Mouse (Mus musculus): ENCODE measurements around the gene Dio1. TPM values are rescaled to one million over a fixed set of nuclear protein-coding genes. Genes with fewer than 3 reads are reported as not detected.

The Dio1 gene
- polyA plus RNA-seq, 1 experiment, result 0.40 TPM

GRCm38 (mm10) chr4:107302832-107303231, 4.1 kb downstream of the Dio1 start:
- 56% methylated on average over 4 of the region's 4 CpGs for WGBS
- TF ChIP-seq POLR2A (IDR thresholded peaks at IDR 0.05; ENCODE audit: borderline replicate concordance, extremely low read depth, low read depth, low read length) (no peak), CTCF (IDR thresholded peaks at IDR 0.05; ENCODE audit: insufficient read depth, low read length) (no peak)
- H3K4me3 ChIP-seq (replicated peaks; ENCODE audit: extremely low read depth, low read depth, low read length), result no peak overlapping the region
- no peak for DNase-seq
- no peaks in the 10 kb centered on the region for H3K4me1 ChIP-seq (ENCODE audit: control insufficient read depth, insufficient read depth, low read length)

DNA sequence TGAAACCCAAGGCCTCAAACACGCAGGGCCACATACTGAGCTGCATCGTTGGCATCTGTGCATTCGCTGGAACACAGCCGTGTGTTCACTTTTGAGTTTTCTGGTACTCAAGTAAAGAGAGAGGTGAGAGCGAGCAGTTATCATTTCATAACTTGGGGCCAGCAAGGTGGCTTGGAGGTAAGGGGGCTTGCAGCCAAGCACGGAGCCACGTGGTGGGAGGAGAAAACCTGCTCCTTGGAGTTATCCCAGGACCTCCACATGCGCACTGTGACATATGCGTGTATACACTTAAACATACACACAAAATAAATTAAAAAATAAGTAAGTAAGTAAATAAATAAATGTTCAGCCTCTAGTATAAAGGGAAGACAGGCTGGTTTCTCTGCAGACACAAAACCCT, 4.7 kb downstream of the Dio1 start:
- Histone ChIP-seq H3K4me1 (ENCODE audit: control insufficient read depth, insufficient read depth, low read length) (no peaks in the 10 kb centered on the region), H3K4me3 (replicated peaks; ENCODE audit: extremely low read depth, low read depth, low read length) (no peak overlapping the region)
- WGBS, result 79% methylated on average over 9 of the region's 9 CpGs
- TF ChIP-seq POLR2A (IDR thresholded peaks at IDR 0.05; ENCODE audit: borderline replicate concordance, extremely low read depth, low read depth, low read length) (no peak), CTCF (IDR thresholded peaks at IDR 0.05; ENCODE audit: insufficient read depth, low read length) (no peak)
- DNase-seq, result no peak

DNA sequence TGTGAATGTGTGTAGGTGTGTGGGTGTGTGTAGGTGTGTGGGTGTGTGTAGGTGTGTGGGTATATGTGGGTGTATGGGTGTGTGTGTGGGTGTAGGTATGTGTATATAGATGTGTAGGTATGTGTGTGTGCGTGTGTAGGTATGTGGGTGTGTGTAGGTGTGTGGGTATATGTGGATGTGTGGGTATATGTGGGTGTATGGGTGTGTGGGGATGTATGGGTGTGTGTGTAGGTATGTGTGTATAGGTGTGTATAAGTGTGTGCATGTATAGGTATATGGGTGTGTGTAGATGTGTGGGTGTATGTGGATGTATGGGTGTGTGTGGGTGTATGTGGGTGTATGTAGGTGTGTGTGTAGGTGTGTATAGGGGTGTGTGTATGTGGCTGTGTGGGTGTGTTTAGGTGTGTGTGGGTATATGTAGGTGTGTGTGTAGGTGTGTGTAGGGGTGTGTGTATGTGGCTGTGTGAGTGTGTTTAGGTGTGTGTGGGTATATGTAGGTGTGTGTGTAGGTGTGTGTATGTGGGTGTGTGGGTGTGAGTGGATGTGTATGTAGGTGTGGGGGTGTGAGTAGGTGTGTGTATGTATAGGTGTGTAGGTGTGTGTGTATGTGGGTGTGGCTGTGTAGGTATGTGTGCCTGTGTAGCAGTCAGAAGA, 5.9 kb downstream of the Dio1 start:
- no peak for DNase-seq
- TF ChIP-seq POLR2A (IDR thresholded peaks at IDR 0.05; ENCODE audit: borderline replicate concordance, extremely low read depth, low read depth, low read length) (no peak), CTCF (IDR thresholded peaks at IDR 0.05; ENCODE audit: insufficient read depth, low read length) (no peak)
- WGBS, result 97% methylated on average over 1 of the region's 1 CpGs

DNA sequence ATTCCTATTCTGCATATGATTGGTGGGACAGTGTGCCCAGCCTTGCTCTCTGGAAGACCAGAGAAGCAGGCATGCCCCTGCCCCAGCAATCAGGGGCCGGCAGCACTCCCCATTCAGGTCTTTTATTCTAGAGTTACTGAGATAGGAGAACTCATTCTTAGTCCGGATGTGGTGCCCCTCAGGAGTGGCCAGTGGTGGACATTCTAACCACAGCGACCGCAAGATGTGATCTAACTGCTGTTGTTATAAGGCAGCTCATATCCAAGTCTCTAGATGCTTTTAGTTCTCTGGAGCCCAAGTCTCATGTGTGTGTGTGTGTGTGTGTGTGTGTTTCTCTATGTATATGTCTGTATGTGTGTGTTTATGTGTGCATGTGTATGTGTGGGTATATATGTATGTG, 6.6 kb downstream of the Dio1 start:
- DNase-seq, result no peak
- WGBS, result 86% methylated on average over 4 of the region's 4 CpGs
- H3K4me1 ChIP-seq (ENCODE audit: control insufficient read depth, insufficient read depth, low read length), result no peaks in the 10 kb centered on the region

More for the DNA sequence above, 5.9 kb downstream of the Dio1 start:
- Histone ChIP-seq H3K4me1 (ENCODE audit: control insufficient read depth, insufficient read depth, low read length) (no peaks in the 10 kb centered on the region), H3K4me3 (replicated peaks; ENCODE audit: extremely low read depth, low read depth, low read length) (no peak overlapping the region)

DNA sequence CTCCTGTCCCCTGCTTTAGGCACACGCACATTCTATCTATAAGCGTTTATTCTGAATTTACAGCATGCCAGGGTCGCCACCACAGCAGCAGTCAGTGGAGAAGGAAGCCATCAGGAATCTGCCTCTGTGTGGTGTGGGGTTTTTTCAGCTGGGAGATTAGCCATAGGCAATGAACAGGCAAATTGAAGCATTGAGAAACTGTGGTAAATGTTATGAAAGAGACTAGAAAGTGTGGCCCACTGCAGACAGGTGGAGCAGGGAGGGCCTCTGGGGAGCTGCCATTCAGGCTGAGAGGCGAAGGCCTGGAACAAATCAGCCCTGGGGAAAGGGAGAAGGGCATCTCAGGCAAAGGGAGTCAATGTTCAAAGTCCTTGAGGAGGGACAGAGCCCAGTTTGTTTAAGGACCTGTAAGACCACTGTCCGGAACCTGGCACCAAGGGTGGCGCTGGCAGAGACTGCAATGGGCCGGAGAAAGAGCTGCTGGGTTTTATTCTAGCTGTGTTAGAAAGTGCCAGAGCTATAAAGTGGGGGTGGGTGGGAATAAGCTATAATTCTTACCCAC, 7.1 kb downstream of the Dio1 start:
- Histone ChIP-seq H3K4me1 (ENCODE audit: control insufficient read depth, insufficient read depth, low read length) (no peaks in the 10 kb centered on the region), H3K4me3 (replicated peaks; ENCODE audit: extremely low read depth, low read depth, low read length) (no peak overlapping the region)
- TF ChIP-seq POLR2A (IDR thresholded peaks at IDR 0.05; ENCODE audit: borderline replicate concordance, extremely low read depth, low read depth, low read length) (no peak), CTCF (IDR thresholded peaks at IDR 0.05; ENCODE audit: insufficient read depth, low read length) (no peak)
- DNase-seq, result no peak
- WGBS, result 86% methylated on average over 7 of the region's 7 CpGs

More for the DNA sequence above, 6.6 kb downstream of the Dio1 start:
- H3K4me3 ChIP-seq (replicated peaks; ENCODE audit: extremely low read depth, low read depth, low read length), result no peak overlapping the region
- no peak for TF ChIP-seq POLR2A (IDR thresholded peaks at IDR 0.05; ENCODE audit: borderline replicate concordance, extremely low read depth, low read depth, low read length)
- TF ChIP-seq CTCF (IDR thresholded peaks at IDR 0.05; ENCODE audit: insufficient read depth, low read length), result no peak

DNA sequence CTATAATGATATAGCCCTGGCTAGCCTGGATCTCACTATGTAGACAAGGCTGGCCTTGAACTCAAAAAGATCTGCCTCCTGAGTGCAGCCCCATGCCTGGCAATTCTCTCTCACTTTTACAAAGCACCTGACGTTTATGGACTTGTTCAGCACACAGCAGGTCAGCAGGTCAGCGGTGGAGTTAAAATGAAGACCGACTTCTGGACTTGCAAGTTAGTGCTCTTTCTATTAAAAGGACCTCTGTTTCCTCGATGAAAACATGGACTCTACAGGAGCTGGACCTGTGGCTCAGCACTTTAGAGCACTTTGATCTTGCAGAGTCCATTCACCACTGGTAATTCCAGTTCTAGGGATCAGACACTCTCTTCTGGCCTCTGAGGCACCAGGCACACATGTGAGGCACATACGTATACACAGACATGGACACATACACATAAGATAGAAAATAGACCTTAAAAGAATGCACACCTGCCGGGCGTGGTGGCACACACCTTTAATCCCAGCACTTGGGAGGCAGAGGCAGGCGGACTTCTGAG, 8.8 kb downstream of the Dio1 start:
- 79% methylated on average over 8 of the region's 8 CpGs for WGBS
- no peaks in the 10 kb centered on the region for H3K4me1 ChIP-seq (ENCODE audit: control insufficient read depth, insufficient read depth, low read length)
- H3K4me3 ChIP-seq (replicated peaks; ENCODE audit: extremely low read depth, low read depth, low read length), result no peak overlapping the region
- no peak for DNase-seq
- no peak for TF ChIP-seq CTCF (IDR thresholded peaks at IDR 0.05; ENCODE audit: insufficient read depth, low read length)
- no peak for TF ChIP-seq POLR2A (IDR thresholded peaks at IDR 0.05; ENCODE audit: borderline replicate concordance, extremely low read depth, low read depth, low read length)

DNA sequence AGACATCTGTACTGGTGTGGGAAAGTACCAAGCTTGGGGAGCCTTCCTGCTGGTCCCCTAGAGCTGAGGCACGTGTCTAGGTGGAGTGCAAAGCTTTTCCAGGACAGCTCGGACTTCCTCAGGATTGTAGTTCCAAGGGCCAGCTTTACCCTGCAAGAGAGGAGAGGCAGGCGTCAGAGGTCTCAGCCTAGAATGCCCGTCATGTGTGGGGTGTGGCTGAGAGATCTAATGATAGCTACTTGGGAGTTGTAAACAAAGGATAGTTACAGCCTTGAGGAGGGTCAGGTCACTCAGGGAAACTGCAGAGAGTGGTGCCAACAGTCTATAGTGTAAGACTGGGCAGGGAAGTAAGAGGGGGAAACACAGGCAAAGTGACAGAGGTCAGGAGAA, 14.7 kb downstream of the Dio1 start:
- TF ChIP-seq CTCF (IDR thresholded peaks at IDR 0.05; ENCODE audit: insufficient read depth, low read length), result no peak
- no peak overlapping the region for H3K4me3 ChIP-seq (replicated peaks; ENCODE audit: extremely low read depth, low read depth, low read length)
- 26% methylated on average over 4 of the region's 4 CpGs for WGBS
- H3K4me1 ChIP-seq (ENCODE audit: control insufficient read depth, insufficient read depth, low read length), result 0 out of 2 replicates have a peak, but pooled peaks cover 3% of the 10 kb centered on the region
- no peak for DNase-seq

DNA sequence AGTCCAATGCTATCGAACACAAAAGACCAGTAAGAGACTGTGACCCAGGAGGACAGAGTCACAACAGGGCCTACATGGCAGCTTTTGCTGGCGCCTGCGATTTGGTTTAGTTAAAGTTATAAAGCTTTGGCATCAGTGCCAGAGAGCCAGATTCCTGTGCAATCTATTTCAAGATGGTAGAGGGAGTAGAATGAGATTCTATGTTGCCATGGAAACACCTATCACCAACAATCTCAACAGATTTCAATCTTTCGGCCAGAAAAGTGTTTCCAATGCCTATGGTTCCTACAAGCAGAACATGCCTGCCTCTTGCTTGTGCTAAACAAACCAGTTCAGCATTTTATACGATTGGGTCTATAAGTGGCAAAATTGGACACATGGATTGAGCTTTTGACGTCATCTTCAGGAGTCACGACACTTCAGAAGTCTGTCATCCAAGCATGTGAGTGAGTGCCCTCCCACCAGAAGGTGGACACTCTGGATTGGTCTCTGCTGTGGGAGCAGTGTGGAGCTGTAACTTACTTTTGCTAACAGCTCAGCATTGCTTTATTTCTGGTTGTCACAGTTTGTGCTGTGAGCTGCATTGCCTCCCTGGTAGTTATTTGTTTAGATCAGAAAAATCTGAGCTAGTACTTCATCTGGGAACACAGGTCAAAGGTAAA, 15.2 kb downstream of the Dio1 start:
- WGBS, result 81% methylated on average over 7 of the region's 7 CpGs

GRCm38 (mm10) chr4:107287517-107287916, 19.5 kb downstream of the Dio1 start:
- no peak for TF ChIP-seq CTCF (IDR thresholded peaks at IDR 0.05; ENCODE audit: insufficient read depth, low read length)
- no peak for TF ChIP-seq POLR2A (IDR thresholded peaks at IDR 0.05; ENCODE audit: borderline replicate concordance, extremely low read depth, low read depth, low read length)
- DNase-seq, result no peak
- 54% methylated on average over 2 of the region's 2 CpGs for WGBS
- 0 out of 2 replicates have a peak, but pooled peaks cover 3% of the 10 kb centered on the region for H3K4me1 ChIP-seq (ENCODE audit: control insufficient read depth, insufficient read depth, low read length)
- no peak overlapping the region for H3K4me3 ChIP-seq (replicated peaks; ENCODE audit: extremely low read depth, low read depth, low read length)

More for the DNA sequence above, 15.2 kb downstream of the Dio1 start:
- Histone ChIP-seq H3K4me1 (ENCODE audit: control insufficient read depth, insufficient read depth, low read length) (0 out of 2 replicates have a peak, but pooled peaks cover 3% of the 10 kb centered on the region), H3K4me3 (replicated peaks; ENCODE audit: extremely low read depth, low read depth, low read length) (no peak overlapping the region)
- TF ChIP-seq CTCF (IDR thresholded peaks at IDR 0.05; ENCODE audit: insufficient read depth, low read length) (no peak), POLR2A (IDR thresholded peaks at IDR 0.05; ENCODE audit: borderline replicate concordance, extremely low read depth, low read depth, low read length) (no peak)
- DNase-seq, result no peak
